Mouse (Mus musculus) olfactory bulb, adult 2 months (tissue): ENCODE data around the gene Ehf.

Experiments used
- CTCF ChIP-seq: fragments of 200-500 bp; IDR thresholded peaks from 2 replicates; pipeline ENCODE4 v1.5.1; 2012; ENCODE audit warnings: low read depth, mild to moderate bottlenecking, low read length, moderate library complexity; ENCODE audit not compliant: insufficient read depth
- POLR2A ChIP-seq: fragments of 200-500 bp; IDR thresholded peaks from 2 replicates; pipeline ENCODE4 v1.6.1; 2012; ENCODE audit warnings: mild to moderate bottlenecking, low read depth, low read length, moderate library complexity; ENCODE audit not compliant: insufficient read depth

GRCm38 (mm10) chr2:103306686-103307085 lies 3.6 kb upstream of the Ehf start:
- no peak for TF ChIP-seq POLR2A
- TF ChIP-seq CTCF = no peak
